Mouse (Mus musculus) erythroblast, embryonic 14.5 days (primary cell): ENCODE results near the gene Erc2.

Source experiments
- GATA1 ChIP-seq: IDR thresholded peaks from 2 replicates; pipeline ENCODE4 v1.6.1; 2012; ENCODE audit warnings: low read length, inconsistent platforms, mixed read lengths
- TAL1 ChIP-seq: IDR thresholded peaks from 3 replicates; pipeline ENCODE4 v1.6.1; 2012; ENCODE audit warnings: low read length, inconsistent platforms, mixed read lengths

DNA sequence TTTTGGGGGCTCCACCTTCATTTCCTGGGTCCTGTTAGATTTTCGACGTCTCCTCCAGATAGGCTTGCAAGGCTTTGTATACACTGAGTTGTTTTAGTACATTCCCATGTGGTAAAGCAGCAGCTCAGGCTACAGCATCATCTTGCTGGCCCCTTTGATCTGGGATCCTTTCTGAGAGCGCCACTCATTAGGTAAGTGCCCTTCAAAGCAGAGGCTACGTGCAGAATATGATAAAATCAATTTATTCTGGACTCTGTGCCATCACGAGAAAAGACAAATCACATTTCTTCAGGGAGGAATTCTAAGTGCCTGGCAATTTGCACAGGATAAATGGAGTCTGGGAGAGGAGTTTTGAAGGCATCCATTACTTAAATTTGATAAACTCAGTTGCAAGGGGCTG, 525.0 kb downstream of the Erc2 start:
- TF ChIP-seq GATA1 (no peak), TAL1 (no peak)
